Mouse (Mus musculus) adrenal gland, adult 8-10 months (tissue): ENCODE measurements around the gene Mrps27. TPM values are rescaled to one million over a fixed set of nuclear protein-coding genes. Genes with fewer than 3 reads are reported as not detected.

ENCODE experiments used
- DNase-seq: peaks from one replicate; pipeline ENCODE4 v3.0.0; 2022
- total RNA-seq, 4 experiments: library from RNA; stranded (reverse); gene quantifications; 2 replicates each; pipeline ENCODE4 v1.2.4; 2022

Gene Mrps27
- total RNA-seq, 4 experiments from 2014 or later = 46.5 to 49.1 (median 47.6) TPM

DNA sequence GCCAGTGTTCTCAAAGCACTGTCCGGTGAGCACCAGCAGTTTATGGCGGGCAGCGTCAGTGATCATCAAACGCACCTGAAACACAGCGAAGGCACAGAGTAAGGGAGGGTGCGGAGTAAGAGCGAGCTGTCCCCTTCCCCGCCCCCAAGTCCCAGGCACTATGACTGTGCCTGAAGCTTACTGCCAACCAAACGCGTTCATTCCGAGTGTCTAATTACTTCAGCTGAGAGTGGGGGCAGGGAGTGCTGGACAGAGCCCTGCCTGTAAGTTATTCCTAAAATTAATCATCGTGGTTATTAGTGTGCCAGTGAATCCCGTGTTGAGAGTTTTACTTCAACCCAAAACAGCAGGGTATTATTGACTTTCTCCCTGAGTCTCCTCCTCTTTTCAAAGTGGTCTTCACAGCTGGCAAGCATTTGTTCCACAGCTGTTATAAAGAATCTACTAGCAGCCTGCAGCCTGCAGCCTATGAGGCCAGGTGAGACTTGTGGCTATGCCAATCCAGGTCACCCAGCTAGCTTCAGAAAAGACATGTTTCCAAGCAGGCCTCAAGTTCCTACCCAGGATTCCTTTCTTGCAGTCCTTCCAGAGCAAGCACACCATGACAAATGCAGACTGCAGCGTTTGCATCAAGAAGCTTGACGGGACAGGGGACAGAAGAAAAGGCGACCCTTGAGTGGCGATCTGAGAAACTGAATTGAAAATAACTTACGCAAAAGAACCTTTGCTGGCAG lies 97.3 kb downstream of the Mrps27 start:
- DNase-seq = no peak

DNA sequence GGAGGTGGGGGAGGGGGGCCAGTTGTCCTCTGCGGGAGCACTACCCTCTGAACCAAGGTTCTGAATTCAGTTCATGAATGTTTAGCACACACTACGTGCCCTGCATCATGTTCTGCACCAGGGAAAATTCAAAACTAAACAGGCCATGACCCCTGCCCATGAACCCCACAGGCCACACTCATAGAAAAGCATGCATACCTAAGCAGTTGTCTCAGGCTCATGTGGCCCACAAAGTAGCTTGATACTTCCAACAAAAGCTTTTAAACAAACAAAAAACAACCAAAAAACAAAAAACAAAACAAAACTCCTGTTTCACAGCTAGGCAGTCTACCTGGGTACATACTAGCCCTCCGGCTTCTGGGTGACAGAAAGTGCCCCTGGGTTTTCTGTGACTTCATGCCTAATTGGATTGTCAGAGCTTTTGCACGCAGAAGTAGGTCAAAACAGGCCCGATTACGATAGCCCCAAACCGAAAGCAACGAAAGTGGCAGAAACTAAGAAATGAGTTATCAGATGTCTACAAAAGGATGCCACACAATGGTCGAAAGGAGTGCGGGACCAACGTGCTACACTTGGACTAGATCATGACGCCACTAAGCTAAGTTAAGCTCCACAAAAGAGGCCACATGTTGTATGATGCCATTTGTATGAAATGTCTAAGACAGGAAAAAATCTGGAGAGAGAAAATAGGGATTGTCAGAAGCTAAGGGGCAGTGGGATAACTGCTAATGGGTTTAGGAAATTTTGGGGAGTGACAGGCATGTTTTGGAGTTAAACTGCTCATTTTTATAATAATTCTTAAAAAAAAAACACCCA lies 98.1 kb downstream of the Mrps27 start:
- no peak for DNase-seq

DNA sequence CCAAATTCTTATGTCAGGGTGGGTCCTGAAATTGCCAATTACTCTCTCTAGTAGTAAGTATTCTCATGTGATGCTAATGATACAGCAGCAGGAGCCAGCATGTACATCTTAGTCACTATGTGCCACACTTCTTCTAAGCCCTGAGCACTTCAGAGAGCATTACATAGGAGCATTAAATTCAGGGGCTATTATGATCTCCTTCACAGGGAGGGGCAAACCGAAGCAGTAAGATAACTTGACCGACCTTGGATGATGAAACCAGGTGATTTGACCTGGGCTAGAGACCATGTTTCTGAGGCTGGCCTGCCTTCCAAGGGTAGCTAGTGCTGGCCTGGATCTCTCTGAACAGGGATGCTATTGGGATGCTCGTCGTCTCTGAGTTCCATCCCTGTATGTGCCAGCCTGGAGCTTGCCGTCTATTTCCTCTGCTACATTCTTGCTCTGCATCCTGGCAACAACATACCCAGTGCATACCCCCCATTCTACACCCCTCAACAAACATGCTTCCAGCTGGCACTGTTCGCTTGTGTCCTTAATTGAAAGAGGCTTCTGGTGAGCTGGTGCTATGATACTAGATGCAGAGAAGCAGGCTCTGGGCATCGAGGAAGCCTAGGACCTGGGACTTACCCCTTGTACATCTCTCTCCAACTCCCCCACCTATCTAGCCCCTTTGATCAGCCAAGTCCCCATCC lies 99.0 kb downstream of the Mrps27 start:
- no peak for DNase-seq

DNA sequence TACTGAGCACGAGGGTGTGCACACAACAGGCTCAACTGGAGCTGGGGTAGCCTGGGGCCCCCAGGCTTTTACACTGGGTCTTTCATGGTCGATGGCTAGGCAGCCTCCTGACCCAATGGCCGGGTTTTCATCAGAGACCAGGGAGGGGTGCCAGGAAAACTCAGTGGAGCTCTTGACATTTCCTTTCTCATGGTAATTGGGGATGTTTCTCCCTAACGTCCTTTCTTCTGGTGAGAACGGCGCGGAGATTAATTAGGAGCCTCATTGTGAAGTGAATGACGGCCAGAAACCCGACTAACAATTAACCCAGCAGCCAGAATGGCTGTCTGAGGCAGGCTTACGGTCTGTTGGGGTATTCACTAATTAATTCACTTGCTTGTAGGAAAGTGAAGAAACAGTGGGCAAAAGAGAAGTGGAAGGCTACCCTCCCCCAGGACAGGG lies 99.9 kb downstream of the Mrps27 start:
- DNase-seq = no peak

DNA sequence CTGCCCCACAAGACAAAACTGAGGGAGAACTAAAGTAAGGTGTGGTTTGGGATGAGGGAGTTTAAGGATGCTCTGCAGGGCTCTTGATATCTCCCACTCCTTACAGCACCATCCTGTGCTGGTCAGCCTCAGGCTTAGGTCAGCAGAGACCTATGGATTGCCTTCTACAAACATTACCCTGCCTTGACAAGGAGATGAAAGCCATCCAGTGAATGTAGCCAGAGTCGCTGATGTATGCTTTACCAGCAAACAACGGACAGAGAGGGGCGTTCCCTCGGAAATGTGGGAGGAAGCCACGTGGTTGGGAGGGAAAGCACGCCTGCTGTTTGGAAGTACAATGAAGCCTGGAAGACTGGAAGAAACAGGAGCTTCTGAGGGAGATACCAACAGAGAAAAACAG lies 100.3 kb downstream of the Mrps27 start:
- DNase-seq = no peak

DNA sequence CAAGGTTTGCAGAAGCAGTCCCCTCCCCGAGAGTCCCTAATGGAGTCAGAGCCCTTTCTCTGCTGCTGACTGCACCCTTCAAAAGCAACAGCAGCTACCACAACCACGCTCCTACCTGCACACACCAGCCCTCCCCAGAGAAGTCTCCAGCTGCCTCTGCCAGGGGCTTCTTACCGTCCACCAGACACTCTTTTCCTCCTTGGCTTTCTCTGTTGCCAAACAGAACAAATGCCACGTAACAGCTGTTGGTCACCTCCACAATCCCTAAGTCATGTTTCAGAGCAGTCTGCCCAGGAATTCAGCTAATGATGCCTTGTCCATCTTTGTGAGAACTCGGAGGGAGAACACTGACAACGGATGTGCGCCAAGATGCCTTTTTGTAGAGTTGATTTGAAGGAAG lies 102.4 kb downstream of the Mrps27 start:
- no peak for DNase-seq

DNA sequence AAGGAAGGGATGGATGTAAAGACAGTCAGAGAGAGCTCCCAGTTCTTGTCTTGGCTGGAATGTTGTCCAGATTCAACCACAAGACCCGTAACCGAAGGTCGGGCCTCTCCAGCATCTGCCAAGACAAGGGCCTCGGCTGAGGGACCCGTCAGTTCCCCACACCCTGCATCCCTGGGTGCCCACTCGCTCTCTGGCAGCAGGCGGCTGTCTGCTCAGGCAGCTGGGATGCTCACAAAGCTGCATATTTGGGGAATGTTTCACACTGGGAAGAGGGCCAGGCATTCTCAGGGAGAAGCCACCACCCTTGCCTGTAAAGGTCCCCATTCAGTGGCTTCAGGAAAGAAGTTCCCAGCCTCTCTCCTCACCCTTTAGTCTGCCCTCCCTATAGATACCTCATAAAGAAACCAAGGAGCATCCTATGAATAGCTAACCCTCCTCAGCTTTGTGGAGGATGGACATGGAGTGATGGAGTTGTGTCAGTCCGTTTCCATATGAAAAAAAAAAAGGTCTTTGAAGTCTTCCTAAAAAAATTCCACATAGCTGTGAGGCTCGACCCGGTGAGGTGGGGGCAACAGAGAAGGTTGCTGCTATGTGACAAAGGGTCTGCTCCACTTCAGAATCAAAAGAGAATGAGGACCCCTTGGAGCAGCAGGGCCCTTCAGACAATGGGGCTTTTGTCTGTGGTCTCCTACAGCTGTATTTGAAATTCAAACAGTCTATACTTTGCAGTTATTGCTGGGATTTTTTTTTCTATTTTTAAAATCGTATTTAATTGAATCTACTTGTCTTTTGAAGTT lies 103.0 kb downstream of the Mrps27 start:
- peak; percentile 15 for DNase-seq

DNA sequence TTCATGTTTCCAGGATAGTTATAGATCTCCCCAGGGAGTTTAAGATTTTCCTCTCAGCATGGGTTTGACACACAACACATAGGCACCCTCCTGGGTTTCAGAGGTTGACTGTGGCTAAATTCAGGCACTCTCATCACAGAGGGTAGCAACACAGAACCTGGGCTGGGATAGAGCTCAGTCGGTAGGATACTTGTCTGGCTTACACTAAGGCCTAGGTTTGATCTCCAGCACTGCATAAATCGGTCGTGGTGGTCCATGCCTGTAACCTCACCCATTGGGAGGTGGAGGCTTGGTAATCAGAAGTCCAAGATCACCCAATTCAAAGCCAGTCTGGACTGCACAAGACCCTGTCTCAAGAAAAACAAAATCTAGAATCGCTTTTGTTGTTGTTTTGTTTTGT lies 103.7 kb downstream of the Mrps27 start:
- DNase-seq = no peak

DNA sequence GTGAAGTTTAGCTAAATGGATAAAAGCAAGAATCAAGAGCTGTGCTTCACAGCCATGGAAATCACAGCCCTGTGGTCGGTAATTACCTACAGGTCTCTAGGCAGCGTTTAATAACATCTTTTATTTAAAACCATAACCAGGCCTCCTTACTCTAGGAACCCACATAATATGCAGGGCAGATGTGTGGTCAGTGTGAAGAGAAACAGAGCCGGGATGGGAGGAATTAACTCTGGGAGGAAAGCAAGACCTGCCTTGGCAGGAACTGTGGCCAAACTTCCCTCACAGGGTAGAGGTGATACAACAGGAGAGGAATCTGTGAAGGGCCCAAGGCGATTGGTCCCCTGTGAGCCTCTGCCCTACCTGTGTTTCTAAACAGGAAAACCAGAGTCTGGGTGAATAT lies 105.0 kb downstream of the Mrps27 start:
- no peak for DNase-seq

DNA sequence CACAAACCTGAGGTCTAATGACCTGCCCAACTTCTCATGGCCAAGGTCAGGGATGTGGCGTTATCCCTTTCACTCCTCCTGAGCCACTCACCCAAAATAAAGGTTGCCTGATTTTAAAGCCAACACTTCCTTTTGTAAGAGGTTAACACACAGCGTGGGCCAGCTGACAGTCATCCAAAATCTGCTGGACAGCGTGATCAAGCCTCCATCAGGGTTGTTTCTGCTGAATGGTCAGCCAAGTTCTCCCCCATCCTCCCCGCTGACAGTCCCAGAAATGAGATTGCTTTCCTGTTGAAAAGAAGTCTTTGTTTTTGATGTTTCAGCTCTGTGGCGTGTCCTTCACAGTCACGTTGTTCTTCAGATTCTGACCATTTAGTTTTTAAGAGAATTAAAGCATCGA lies 106.2 kb downstream of the Mrps27 start:
- DNase-seq = no peak

DNA sequence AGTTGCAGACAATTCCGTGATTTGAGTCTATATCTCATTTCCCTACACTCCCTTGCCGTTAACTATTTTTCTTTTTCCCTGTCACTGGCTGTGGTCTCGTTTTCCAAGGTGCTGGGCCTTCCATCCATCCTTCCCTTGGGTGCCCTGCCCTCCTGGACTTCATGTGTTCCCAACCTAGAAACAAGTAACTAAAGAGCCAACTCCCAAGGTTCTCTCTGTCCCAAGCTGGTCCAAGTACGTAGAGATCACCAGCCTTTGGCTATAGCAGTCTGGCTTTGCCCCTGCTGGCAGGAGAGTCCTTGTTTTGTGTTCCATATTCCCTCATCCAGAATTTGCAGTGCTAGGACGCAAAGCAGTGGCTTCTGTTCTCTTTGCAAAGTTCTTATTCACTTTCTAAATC lies 106.7 kb downstream of the Mrps27 start:
- no peak for DNase-seq

DNA sequence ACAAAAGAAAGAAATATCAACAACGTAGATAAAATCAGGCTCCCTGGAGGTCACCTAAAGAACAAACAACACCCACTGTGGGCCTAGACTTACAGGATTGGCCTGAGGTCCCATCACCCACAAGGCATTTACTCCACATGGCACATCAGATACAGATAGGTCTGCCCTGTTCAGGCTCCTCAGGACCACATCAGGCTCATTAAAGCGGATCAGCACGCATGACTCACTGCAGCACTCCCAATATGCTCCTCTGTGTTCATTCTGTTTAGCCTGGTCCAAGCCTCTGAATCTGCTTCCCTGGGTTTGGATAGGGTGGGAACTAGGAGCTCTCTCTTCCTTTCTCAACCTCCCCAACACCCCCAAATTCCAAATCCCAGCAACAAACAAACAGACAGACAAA lies 107.9 kb downstream of the Mrps27 start:
- no peak for DNase-seq

DNA sequence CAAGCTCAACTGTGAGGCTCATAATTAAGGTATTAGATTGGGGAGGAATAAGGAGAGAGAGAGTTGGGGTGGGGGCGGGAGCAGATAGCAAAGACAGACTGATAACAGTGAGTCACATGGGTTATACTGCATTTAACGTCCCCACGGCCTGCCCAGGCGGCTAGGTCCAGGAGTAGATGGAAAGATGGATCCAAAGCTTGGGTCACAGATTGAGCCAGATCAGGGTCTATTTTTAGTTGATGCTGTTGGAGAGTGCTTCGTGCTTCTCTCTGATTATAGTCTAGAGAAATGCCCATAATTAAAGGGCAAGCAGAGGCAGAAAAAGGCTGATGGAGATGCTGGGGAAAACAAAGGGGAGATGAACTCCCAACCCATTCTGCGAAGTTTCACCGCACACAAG lies 110.4 kb downstream of the Mrps27 start:
- no peak for DNase-seq

DNA sequence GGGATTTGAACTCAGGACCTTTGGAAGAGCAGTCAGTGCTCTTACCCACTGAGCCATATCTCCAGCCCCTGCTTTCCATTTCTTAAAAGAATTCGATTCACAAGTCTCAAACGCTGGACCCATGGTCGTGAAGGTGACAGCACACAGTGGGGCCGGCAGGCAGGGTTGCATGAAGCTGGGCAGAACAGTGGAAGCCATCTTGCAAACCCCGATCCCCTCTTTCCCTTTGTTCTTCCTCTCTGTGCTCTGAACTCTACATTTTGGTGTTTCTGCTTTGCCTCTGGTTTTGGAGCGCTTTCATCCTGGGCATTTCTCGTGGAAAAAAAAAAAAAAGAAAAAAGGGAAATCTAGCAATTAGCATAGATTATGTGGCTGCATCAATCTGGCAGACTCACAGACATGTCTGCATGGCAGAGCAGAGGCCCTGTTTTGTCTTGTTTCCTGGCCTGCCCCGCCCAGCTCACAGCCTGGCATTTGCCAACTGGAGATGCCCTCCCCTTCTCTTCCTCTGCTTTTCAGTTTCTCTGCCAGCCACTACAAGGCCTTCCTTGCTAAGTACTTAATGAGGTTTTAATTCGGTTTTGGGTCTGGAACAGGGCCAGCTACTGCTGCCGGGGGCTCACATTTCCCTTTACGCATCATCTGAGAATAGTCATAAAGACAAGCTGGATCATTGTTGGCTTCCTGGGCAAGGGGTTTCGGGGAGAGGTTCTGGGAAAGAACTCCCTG lies 114.2 kb downstream of the Mrps27 start:
- no peak for DNase-seq

DNA sequence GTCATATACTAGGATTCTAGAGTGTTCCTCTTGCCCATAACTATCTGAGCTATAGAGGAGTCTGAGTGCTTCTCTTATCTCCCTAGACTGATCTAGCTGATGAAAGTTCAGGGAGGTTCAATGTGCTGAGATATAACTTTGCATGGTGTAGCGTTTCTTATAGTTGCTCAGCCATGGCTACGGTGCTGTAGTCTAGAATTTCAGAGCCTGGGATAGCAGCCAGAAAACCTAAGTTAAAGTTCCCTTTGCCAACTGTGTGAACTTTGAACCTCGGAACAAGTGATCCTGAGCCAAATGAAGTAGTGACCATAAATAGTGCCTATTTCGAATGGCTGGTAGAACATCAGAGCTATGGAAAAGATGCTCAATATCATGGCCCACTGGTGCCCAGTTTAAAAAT lies 115.0 kb downstream of the Mrps27 start:
- no peak for DNase-seq

DNA sequence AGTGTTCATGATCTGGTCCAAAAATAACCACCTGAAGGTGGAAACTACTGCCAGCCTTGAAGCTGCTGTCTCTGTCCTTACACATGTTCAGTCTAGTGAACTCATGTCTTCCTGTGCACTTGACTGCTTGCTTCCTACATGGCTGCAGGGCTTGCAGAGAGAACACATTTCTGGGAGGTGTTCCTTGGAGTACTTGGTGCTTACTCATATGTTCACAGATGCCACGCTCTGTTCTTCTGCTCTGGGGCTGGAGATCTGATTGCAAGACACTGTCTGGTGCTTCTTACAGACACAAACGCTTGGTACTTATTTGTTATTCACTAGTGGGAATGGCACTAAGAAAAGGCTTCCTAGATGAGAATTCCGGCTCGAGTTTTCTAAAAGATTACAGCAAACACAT lies 117.3 kb downstream of the Mrps27 start:
- DNase-seq = no peak

DNA sequence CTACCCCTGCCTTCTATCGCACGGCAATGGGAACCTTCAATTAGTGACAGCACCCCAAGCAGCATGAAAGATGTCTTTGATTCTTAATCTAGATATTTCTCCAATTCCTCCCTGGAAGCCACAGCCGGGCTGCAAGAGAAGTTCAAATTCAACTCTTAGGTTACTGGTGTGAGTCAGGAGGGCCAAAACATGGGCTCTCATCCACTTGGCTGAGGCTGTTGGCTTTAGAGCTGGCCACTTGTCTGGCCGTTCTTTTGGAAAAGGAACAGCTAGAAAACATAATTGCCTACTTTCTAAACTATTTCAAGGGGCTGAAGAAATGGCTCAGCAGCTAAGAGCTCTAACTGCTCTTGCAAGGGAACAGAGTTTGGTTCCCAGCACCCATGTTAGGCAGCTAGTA lies 120.0 kb downstream of the Mrps27 start:
- DNase-seq = no peak
